Mouse (Mus musculus) adrenal gland, adult 8-10 months (tissue): Measurements from ENCODE around the gene Ephb4. TPM values are rescaled to one million over a fixed set of nuclear protein-coding genes. Genes with fewer than 3 reads are reported as not detected.
A peak's percentile ranks its signal among the peaks of the same experiment; 100 is the strongest.

Experiments used
- DNase-seq: peaks from one replicate; pipeline ENCODE4 v3.0.0; 2022
- total RNA-seq, 4 experiments: library from RNA; stranded (reverse); gene quantifications; 2 replicates each; pipeline ENCODE4 v1.2.4; 2022

Ephb4 gene
- total RNA-seq, 4 experiments from 2014 or later, result 51.4 to 70.3 (median 61.1) TPM

DNA sequence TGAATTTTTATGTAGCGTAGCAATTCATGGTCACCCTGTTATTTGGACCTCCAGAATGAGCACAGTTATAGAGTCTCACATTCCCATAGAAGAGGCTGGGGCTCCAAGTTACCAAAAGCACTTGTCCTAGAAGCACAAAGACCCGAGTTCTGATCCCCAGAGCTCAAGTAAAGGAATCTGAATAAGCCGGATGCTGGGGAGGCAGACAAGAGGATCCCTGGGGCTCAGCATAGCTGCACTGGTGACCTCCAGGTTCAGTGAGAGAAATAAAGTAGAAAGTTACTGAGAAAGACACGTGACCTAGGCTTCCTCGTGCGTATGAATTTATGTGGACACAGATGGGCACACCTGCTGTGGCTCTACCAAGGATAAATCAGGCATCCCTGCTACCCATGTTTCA lies 14.8 kb upstream of the Ephb4 start:
- no peak for DNase-seq

GRCm38 (mm10) chr5:137337190-137337589 lies 12.7 kb upstream of the Ephb4 start:
- no peak for DNase-seq

GRCm38 (mm10) chr5:137338256-137338655 lies 11.7 kb upstream of the Ephb4 start:
- peak; percentile 92 for DNase-seq

DNA sequence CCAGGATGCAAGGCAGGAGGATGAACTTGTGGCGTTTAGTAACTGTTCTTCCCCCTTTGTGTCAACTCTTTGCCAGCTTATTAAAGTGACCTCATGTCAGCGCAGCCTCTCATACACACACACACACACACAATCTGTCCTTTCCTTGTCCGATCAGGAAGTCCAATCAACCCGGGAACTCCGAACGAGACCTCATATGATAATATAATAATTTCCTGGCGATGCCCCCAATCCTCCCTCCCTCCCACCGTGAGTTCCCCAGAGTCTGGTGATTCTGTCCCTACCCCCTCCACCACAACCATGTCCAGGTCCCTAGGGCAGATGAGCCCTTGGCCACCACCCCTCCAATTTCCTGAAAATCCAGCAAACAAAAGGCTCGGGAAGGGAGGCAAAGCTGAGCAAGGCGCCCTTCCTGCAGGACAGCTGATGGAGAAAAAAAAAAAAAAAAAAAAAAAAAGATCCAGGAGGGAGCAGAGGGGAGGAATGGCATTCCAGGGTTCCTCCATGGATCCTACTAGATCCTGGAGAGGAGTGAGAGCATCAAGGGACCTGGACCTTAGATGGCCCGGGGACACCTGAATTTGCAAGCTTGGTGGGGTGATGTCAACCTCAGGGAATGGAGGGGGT lies 11.1 kb upstream of the Ephb4 start:
- no peak for DNase-seq

DNA sequence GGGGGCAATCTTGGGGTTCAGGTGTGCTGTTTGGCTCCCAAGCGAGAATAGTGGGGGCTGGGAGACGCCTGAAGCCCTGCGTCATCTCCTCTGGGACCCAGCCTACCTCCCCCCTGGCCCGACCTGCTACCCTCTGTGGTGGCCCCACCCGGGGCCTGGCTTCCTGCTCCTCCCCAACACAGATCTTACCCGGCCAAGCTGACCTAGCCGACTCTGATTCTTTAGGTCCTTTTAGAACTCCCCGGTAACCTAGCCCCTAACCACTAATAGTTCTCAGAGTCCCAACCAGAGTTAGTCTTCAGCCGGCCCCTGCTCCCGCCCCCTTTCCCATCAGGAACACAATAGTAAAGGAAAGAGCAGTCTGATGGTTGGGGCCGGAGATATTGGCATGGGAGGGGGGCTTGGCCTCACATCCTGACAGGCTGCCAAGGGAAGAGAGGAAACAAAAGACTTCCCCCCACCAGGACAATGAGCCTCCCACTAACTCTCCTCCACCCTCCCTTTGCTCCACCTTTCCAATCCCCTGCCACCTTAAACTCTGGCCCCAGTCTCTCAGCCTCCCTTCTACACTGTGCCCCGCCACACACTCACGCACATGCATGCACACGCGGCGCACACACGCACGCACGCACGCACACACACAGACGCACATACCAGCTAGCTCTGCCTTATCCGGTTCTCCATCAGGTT lies 10.5 kb upstream of the Ephb4 start:
- DNase-seq, result no peak

GRCm38 (mm10) chr5:137340222-137340621 lies 9.7 kb upstream of the Ephb4 start:
- no peak for DNase-seq

GRCm38 (mm10) chr5:137342407-137343012 lies 7.4 kb upstream of the Ephb4 start:
- no peak for DNase-seq

GRCm38 (mm10) chr5:137343412-137343811 lies 6.5 kb upstream of the Ephb4 start:
- no peak for DNase-seq

DNA sequence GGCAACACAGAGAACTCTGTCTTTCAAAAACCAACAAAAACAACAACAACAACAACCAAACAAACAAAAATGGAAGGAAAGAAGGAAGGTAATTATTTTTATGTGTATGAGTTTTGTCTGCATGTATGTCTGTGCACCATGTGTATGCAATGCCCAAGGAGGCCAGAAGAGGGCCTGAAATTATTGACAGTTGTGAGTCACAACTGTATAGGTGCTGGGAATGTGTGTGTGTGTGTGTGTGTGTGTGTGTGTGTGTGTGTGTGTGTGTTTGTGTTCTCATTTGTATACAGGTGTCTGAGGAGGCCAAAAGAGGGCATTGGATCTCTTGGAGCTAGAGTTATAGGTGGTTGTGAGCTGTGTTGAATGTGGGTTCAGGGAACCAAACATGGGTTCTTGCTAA lies 6.0 kb upstream of the Ephb4 start:
- no peak for DNase-seq

DNA sequence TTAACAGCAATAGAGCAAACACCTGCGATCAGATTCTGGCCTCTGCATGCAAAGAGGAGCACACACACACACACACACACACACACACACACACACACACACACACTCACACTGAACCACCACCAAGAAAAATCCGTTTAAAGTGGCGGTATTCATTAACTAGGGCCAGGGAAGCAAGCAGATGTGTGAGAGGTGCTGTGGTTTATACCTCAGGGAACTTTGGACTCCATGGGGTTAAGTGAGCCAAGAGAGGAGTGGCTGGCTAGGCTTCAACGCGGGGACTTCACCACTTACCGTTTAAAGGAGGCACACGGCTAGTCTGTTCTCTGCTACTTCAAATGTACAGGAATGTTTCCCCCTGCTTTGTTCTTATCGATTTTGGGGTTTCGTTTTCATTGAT lies 4.1 kb upstream of the Ephb4 start:
- no peak for DNase-seq

DNA sequence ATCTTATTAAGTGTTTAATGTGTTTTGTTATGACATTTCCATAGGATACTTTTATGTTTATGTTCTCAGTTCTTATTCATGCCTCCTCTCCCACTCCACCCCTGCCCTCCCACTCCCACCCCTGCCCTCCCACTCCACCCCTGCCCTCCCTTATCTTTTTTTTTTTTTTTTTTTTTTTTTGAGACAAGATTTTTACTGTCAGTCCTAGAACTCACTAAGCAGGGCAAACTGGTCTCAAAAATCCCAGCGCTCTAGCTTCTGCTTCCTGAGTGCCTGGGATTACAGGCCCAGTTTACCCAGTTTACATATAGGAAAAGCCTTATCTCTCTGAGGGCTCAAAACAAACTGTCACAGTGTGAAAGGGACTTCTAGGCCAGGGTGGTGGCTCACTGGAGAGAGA lies 3.5 kb upstream of the Ephb4 start:
- no peak for DNase-seq

DNA sequence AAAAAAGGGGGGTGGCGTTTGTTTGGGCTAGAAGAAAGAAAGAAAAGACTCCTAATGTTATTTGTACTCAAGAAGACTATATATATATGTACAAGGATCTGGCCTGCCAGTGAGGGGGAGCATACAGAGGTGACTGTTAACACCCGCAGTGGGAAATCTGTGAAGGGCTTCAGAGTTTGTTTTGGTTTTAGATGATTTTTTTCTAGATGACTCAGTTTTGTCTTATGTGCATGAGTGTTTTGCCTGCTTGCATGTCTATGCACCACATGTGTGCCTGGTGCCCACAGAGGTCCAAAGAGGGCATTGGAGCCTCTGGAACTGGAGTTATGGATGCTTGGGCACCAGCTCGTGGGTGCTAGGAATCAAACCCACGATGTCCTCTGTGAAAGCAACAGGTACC lies 2.9 kb upstream of the Ephb4 start:
- no peak for DNase-seq

DNA sequence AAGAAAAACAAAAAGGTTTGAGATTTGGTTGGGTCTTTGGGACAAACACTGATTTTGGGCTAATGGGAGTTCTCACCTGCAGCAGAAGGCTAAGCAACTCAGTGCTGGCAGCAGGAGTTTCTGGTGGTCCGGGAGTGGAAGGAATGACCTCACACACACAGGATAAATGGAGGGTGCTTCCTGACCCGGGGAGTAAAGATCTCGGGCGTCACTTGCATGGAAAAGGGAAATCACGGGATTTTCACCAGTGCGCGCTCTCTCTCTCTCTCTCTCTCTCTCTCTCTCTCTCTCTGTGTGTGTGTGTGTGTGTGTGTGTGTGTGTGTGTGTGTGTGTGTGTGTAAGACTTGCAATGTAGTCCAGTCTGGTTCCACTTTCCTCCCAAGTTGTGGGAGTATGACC lies 2.1 kb upstream of the Ephb4 start:
- no peak for DNase-seq

GRCm38 (mm10) chr5:137348482-137349383 lies 1.2 kb upstream of the Ephb4 start:
- peak; percentile 78 for DNase-seq

DNA sequence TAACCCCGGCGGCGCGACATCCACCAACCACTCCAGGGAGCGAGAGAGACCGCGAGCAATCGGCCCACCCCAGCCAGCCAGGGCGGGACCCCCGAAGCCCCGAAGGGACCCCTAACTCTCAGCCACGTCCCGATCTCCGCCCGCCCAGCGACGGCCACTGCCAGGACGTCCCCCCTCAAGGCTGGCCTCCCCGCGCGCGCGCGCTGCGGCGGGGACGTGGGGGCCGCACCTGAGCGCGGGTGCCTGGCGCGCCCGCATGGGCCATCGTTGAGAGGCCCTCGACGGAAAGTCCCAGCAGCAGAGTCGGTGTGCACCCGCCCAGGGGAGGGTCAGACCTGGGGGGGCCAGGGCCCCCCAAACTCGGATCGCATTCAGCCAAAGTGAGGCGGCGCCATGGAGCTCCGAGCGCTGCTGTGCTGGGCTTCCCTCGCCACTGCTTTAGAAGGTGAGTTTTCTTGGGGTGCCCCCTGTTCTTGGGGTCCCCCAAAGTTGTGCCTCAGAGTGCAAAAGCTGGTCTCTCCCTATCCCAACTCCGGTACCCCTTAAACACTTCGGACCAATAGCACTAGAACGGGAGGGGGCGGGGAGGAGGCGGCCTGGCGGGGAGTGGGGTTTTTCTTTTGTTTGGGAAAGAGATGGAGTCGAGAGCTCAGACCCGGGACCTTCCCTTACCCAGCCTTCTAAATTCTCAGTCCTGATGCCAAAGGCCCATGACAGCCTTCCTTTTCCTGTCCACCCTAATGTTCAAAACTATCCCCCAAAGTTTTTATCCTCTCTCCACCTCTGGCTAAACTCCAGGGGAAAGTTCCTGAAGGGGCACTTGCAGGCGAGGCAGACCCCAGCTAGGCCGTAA lies 522 bp downstream of the Ephb4 start:
- DNase-seq, result no peak

DNA sequence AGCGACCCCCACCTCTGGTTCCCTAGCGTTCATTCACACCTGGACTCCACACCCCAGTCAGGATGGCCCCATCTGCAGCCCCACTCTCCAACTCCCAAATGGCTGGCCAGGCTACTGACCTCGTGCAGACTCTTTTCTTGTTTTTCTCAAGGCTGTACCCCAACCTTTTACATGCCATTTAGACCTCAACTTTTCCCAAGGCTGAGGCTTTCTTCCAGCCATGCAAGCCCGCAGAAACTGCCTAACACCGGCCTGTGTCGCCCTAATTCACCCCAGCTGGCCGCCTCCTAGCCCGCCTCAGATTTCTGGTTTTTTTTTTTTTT lies 1.1 kb downstream of the Ephb4 start:
- DNase-seq, result no peak

DNA sequence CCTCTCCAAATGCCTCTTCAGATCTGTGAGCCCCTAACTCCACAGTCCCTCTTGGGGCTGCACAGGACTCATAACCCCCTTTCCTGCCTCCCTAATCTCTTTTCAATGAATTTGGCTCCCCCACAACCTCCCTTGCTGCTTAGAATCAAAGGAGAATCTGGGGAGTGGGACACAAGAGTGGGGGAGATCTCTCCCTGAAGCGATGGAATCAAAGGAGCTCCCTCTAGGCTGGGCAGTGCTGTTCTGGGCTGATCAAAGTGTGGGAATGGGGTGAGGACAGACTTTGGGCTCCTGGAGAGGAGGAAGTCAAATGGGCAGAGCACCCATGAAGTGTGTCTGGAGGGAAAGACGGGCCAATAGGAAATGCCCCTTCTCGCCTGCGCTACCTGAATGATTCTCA lies 1.5 kb downstream of the Ephb4 start:
- DNase-seq, result no peak

GRCm38 (mm10) chr5:137352011-137352975 lies 2.4 kb downstream of the Ephb4 start:
- no peak for DNase-seq

DNA sequence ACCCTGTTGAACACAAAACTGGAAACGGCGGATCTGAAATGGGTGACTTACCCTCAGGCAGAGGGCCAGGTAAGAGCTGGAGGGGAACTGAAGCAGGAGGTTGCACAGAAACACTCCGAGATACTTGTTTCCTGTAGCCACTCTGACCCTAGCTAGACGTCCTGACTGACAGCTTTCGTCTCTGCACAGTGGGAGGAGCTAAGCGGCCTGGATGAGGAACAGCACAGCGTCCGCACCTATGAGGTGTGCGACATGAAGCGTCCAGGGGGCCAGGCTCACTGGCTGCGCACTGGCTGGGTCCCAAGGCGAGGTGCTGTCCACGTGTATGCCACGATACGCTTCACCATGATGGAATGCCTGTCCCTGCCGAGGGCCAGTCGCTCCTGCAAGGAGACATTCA lies 4.2 kb downstream of the Ephb4 start:
- DNase-seq, result no peak

- DNase-seq, result no peak
These were observed 8.5 kb downstream of the Ephb4 start for GRCm38 (mm10) chr5:137358382-137358781.

- DNase-seq, result no peak
These were observed 19.8 kb downstream of the Ephb4 start for GRCm38 (mm10) chr5:137369665-137370064.
